Mouse (Mus musculus): ENCODE data around the gene Spry1. TPM values are rescaled to one million over a fixed set of nuclear protein-coding genes. Genes with fewer than 3 reads are reported as not detected.

Gene Spry1
- polyA plus RNA-seq, 1 experiment from 2014 or later = 13.5 TPM

- H3K36me3 ChIP-seq (ENCODE audit: control insufficient read depth, insufficient read depth, low read length) = peaks cover 10% of the 10 kb centered on the region
- peaks cover 44% of the 10 kb centered on the region for H3K4me1 ChIP-seq (ENCODE audit: control insufficient read depth, insufficient read depth, low read length)
- H3K27ac ChIP-seq (ENCODE audit: low read length) = peak overlapping the region; percentile 34
- H3K4me2 ChIP-seq (ENCODE audit: low read depth, low read length) = no peak overlapping the region
- H3K9me3 ChIP-seq (replicated peaks; ENCODE audit: control insufficient read depth, low read length) = no peaks in the 10 kb centered on the region
- peak overlapping the region; percentile 29; the same call in 1 of the 2 replicates for H3K9ac ChIP-seq (ENCODE audit: low read length)
- WGBS = 65% methylated on average over 10 of the region's 10 CpGs
- no peak for ATAC-seq (ENCODE audit: insufficient read depth, low FRiP score)
- no peak overlapping the region for H3K4me3 ChIP-seq (replicated peaks; ENCODE audit: low read length)
- H3K27me3 ChIP-seq (ENCODE audit: control insufficient read depth, insufficient read depth, low read length) = no peaks in the 10 kb centered on the region
Observed at GRCm38 (mm10) chr3:37647225-37647624, 7.5 kb downstream of the Spry1 start.

- no peak overlapping the region for H3K4me3 ChIP-seq (replicated peaks; ENCODE audit: low read length)
- no peak for ATAC-seq (ENCODE audit: insufficient read depth, low FRiP score)
- whole genome bisulfite sequencing = 75% methylated on average over 13 of the region's 13 CpGs
- peaks cover 34% of the 10 kb centered on the region for H3K4me1 ChIP-seq (ENCODE audit: control insufficient read depth, insufficient read depth, low read length)
- H3K9me3 ChIP-seq (replicated peaks; ENCODE audit: control insufficient read depth, low read length) = no peaks in the 10 kb centered on the region
- H3K4me2 ChIP-seq (ENCODE audit: low read depth, low read length) = no peak overlapping the region
- H3K36me3 ChIP-seq (ENCODE audit: control insufficient read depth, insufficient read depth, low read length) = peaks cover 2% of the 10 kb centered on the region; the same call in 1 of the 2 replicates
- no peak overlapping the region for H3K27ac ChIP-seq (ENCODE audit: low read length)
- H3K9ac ChIP-seq (ENCODE audit: low read length) = no peak overlapping the region
- no peaks in the 10 kb centered on the region for H3K27me3 ChIP-seq (ENCODE audit: control insufficient read depth, insufficient read depth, low read length)
Observed at GRCm38 (mm10) chr3:37648244-37648643, 8.5 kb downstream of the Spry1 start.

- Histone ChIP-seq H3K36me3 (ENCODE audit: control insufficient read depth, insufficient read depth, low read length) (no peaks in the 10 kb centered on the region; the same call in 1 of the 2 replicates), H3K27ac (ENCODE audit: low read length) (peak overlapping the region; percentile 5; the same call in 1 of the 2 replicates), H3K4me2 (ENCODE audit: low read depth, low read length) (no peak overlapping the region), H3K4me1 (ENCODE audit: control insufficient read depth, insufficient read depth, low read length) (peaks cover 35% of the 10 kb centered on the region), H3K4me3 (replicated peaks; ENCODE audit: low read length) (no peak overlapping the region), H3K9ac (ENCODE audit: low read length) (no peak overlapping the region), H3K9me3 (replicated peaks; ENCODE audit: control insufficient read depth, low read length) (no peaks in the 10 kb centered on the region), H3K27me3 (ENCODE audit: control insufficient read depth, insufficient read depth, low read length) (no peaks in the 10 kb centered on the region)
- 62% methylated on average over 6 of the region's 6 CpGs for WGBS
- no peak for ATAC-seq (ENCODE audit: insufficient read depth, low FRiP score)
Observed at GRCm38 (mm10) chr3:37649281-37649680, 9.5 kb downstream of the Spry1 start.

- H3K9ac ChIP-seq (ENCODE audit: low read length) = no peak overlapping the region
- peak; percentile 41 for ATAC-seq (ENCODE audit: insufficient read depth, low FRiP score)
- H3K27ac ChIP-seq (ENCODE audit: low read length) = peak overlapping the region; percentile 86
- H3K9me3 ChIP-seq (replicated peaks; ENCODE audit: control insufficient read depth, low read length) = no peaks in the 10 kb centered on the region
- H3K4me2 ChIP-seq (ENCODE audit: low read depth, low read length) = peak overlapping the region; percentile 26; the same call in 1 of the 2 replicates
- peak overlapping the region; percentile 3; the same call in 1 of the 2 replicates for H3K4me3 ChIP-seq (replicated peaks; ENCODE audit: low read length)
- no peaks in the 10 kb centered on the region for H3K27me3 ChIP-seq (ENCODE audit: control insufficient read depth, insufficient read depth, low read length)
- WGBS = 63% methylated on average over 9 of the region's 9 CpGs
- H3K36me3 ChIP-seq (ENCODE audit: control insufficient read depth, insufficient read depth, low read length) = no peaks in the 10 kb centered on the region
- H3K4me1 ChIP-seq (ENCODE audit: control insufficient read depth, insufficient read depth, low read length) = peaks cover 20% of the 10 kb centered on the region
Observed at GRCm38 (mm10) chr3:37652537-37652936, 12.8 kb downstream of the Spry1 start.

- ATAC-seq (ENCODE audit: insufficient read depth, low FRiP score) = peak; percentile 43; the same call in 1 of the 2 replicates
- WGBS = 5% methylated on average over 16 of the region's 16 CpGs
- peak overlapping the region; percentile 86 for H3K27ac ChIP-seq (ENCODE audit: low read length)
Observed at GRCm38 (mm10) chr3:37653935-37654729, 14.4 kb downstream of the Spry1 start.

GRCm38 (mm10) chr3:37654787-37655186 is 15.0 kb downstream of the Spry1 start:
- Histone ChIP-seq H3K36me3 (ENCODE audit: control insufficient read depth, insufficient read depth, low read length) (no peaks in the 10 kb centered on the region), H3K4me3 (replicated peaks; ENCODE audit: low read length) (peak overlapping the region; percentile 35; the same call in 1 of the 2 replicates), H3K9me3 (replicated peaks; ENCODE audit: control insufficient read depth, low read length) (no peaks in the 10 kb centered on the region), H3K4me1 (ENCODE audit: control insufficient read depth, insufficient read depth, low read length) (peaks cover 20% of the 10 kb centered on the region), H3K27me3 (ENCODE audit: control insufficient read depth, insufficient read depth, low read length) (no peaks in the 10 kb centered on the region), H3K4me2 (ENCODE audit: low read depth, low read length) (peak overlapping the region; percentile 61), H3K27ac (ENCODE audit: low read length) (no peak overlapping the region), H3K9ac (ENCODE audit: low read length) (no peak overlapping the region)
- 46% methylated on average over 6 of the region's 6 CpGs for WGBS
- no peak for ATAC-seq (ENCODE audit: insufficient read depth, low FRiP score)

More at GRCm38 (mm10) chr3:37653935-37654729, 14.4 kb downstream of the Spry1 start:
- no peaks in the 10 kb centered on the region for H3K27me3 ChIP-seq (ENCODE audit: control insufficient read depth, insufficient read depth, low read length)
- H3K9ac ChIP-seq (ENCODE audit: low read length) = peak overlapping the region; percentile 66
- no peaks in the 10 kb centered on the region for H3K36me3 ChIP-seq (ENCODE audit: control insufficient read depth, insufficient read depth, low read length)
- peaks cover 20% of the 10 kb centered on the region for H3K4me1 ChIP-seq (ENCODE audit: control insufficient read depth, insufficient read depth, low read length)
- H3K4me2 ChIP-seq (ENCODE audit: low read depth, low read length) = peak overlapping the region; percentile 61
- no peaks in the 10 kb centered on the region for H3K9me3 ChIP-seq (replicated peaks; ENCODE audit: control insufficient read depth, low read length)
- peak overlapping the region; percentile 35 for H3K4me3 ChIP-seq (replicated peaks; ENCODE audit: low read length)

DNA sequence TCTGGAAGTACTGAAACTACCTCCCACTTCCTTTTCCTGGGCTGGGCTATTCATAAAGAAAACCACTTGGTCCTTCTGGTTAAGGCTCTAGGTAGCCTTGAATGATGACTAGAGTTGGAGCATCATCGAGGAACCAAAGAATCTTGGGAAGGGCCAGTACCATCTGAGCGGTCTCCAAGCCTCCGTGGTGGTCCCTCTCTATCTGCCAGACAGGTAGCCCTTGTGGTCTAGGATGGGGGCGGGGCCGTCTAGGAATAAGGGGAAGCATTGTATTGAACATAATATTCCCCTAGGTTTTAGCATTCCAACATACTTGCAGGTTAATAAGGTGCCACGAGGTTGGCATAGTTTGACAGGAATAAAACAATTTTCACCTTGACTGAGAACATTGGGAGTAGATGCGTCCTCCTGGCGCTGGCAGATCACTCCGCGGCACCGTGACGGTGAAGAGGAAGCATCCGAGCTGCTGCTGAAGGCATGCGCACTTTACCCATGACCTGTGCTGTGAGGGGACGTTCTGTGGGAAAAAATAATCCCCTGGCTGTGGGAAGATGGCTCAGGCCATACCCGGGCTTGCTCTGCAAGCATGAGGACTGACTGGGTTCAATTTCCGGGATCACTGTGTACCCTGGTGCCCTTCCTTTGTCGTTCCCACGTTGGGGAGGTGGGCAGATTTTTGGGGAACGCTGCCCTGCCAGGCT is 16.3 kb downstream of the Spry1 start:
- H3K4me3 ChIP-seq (replicated peaks; ENCODE audit: low read length) = peak overlapping the region; percentile 2; the same call in 1 of the 2 replicates
- no peaks in the 10 kb centered on the region for H3K36me3 ChIP-seq (ENCODE audit: control insufficient read depth, insufficient read depth, low read length)
- H3K27me3 ChIP-seq (ENCODE audit: control insufficient read depth, insufficient read depth, low read length) = no peaks in the 10 kb centered on the region
- ATAC-seq (ENCODE audit: insufficient read depth, low FRiP score) = no peak
- no peaks in the 10 kb centered on the region for H3K9me3 ChIP-seq (replicated peaks; ENCODE audit: control insufficient read depth, low read length)
- peak overlapping the region; percentile 49; the same call in 1 of the 2 replicates for H3K27ac ChIP-seq (ENCODE audit: low read length)
- H3K4me1 ChIP-seq (ENCODE audit: control insufficient read depth, insufficient read depth, low read length) = peaks cover 16% of the 10 kb centered on the region
- peak overlapping the region; percentile 47 for H3K9ac ChIP-seq (ENCODE audit: low read length)
- WGBS = 28% methylated on average over 20 of the region's 20 CpGs
- H3K4me2 ChIP-seq (ENCODE audit: low read depth, low read length) = peak overlapping the region; percentile 41

GRCm38 (mm10) chr3:37657009-37657408 is 17.3 kb downstream of the Spry1 start:
- Histone ChIP-seq H3K4me2 (ENCODE audit: low read depth, low read length) (peak overlapping the region; percentile 20), H3K4me1 (ENCODE audit: control insufficient read depth, insufficient read depth, low read length) (peaks cover 16% of the 10 kb centered on the region), H3K27me3 (ENCODE audit: control insufficient read depth, insufficient read depth, low read length) (no peaks in the 10 kb centered on the region), H3K4me3 (replicated peaks; ENCODE audit: low read length) (no peak overlapping the region), H3K9ac (ENCODE audit: low read length) (peak overlapping the region; percentile 22; the same call in 1 of the 2 replicates), H3K36me3 (ENCODE audit: control insufficient read depth, insufficient read depth, low read length) (no peaks in the 10 kb centered on the region), H3K27ac (ENCODE audit: low read length) (peak overlapping the region; percentile 38; the same call in 1 of the 2 replicates), H3K9me3 (replicated peaks; ENCODE audit: control insufficient read depth, low read length) (no peaks in the 10 kb centered on the region)
- 13% methylated on average over 8 of the region's 8 CpGs for WGBS
- 0 out of 2 replicates have a peak, but pooled peaks have one; percentile 29 for ATAC-seq (ENCODE audit: insufficient read depth, low FRiP score)

GRCm38 (mm10) chr3:37658155-37658554 is 18.4 kb downstream of the Spry1 start:
- Histone ChIP-seq H3K27me3 (ENCODE audit: control insufficient read depth, insufficient read depth, low read length) (no peaks in the 10 kb centered on the region), H3K4me1 (ENCODE audit: control insufficient read depth, insufficient read depth, low read length) (peaks cover 16% of the 10 kb centered on the region), H3K9ac (ENCODE audit: low read length) (no peak overlapping the region), H3K36me3 (ENCODE audit: control insufficient read depth, insufficient read depth, low read length) (no peaks in the 10 kb centered on the region), H3K4me2 (ENCODE audit: low read depth, low read length) (no peak overlapping the region), H3K27ac (ENCODE audit: low read length) (no peak overlapping the region), H3K9me3 (replicated peaks; ENCODE audit: control insufficient read depth, low read length) (no peaks in the 10 kb centered on the region), H3K4me3 (replicated peaks; ENCODE audit: low read length) (no peak overlapping the region)
- WGBS = 28% methylated on average over 5 of the region's 5 CpGs
- ATAC-seq (ENCODE audit: insufficient read depth, low FRiP score) = no peak
